ENCODE assay signal across 1 mouse cellular context in genomic region chr11:22981984-22982757, GRCm38 (mm10).
TF ChIP-seq lines count a peak whose summit lies in the region.

Gm28048 (minus strand) TSS chr11:22982090.
Commd1 (minus strand) TSS chr11:22982382.

TF ChIP-seq in MEL, 35 proteins besides CTCF, POLR2A, EP300 and RAD21 (continued from another document):
- TF ChIP-seq MXI1 (IDR thresholded peaks at IDR 0.05; ENCODE audit: low read depth, low read length), result peak; percentile 62; the same call in 1 of the 2 replicates
- no peak; the same call in 1 of the 2 replicates for TF ChIP-seq KAT2A (conservative IDR thresholded peaks at IDR 0.05; ENCODE audit: low read depth, low read length)
- TF ChIP-seq USF2 (IDR thresholded peaks at IDR 0.05; ENCODE audit: borderline replicate concordance in 1 of 2, insufficient read depth in 1 of 2, low read depth in 1 of 2, low read length in 2 of 2), result no peak
- no peak for TF ChIP-seq MEF2A (IDR thresholded peaks at IDR 0.05; ENCODE audit: extremely low read depth, insufficient replicate concordance, low read depth, low read length, poor library complexity, severe bottlenecking)
- no peak for TF ChIP-seq BHLHE40 (IDR thresholded peaks at IDR 0.05; ENCODE audit: borderline replicate concordance, low read depth, low read length)
- no peak for TF ChIP-seq TAL1 (IDR thresholded peaks at IDR 0.05; ENCODE audit: low read length)
- TF ChIP-seq ZNF384 (IDR thresholded peaks at IDR 0.05; ENCODE audit: low read depth, low read length), result no peak
- TF ChIP-seq MAFK (IDR thresholded peaks at IDR 0.05; ENCODE audit: borderline replicate concordance, low read depth, low read length), result no peak
- TF ChIP-seq ZMIZ1 (IDR thresholded peaks at IDR 0.05; ENCODE audit: low read depth, low read length), result peak; percentile 87
- TF ChIP-seq ZKSCAN1 (IDR thresholded peaks at IDR 0.05; ENCODE audit: low read depth, low read length), result no peak
- peak; percentile 81 for TF ChIP-seq TBP (IDR thresholded peaks at IDR 0.05; ENCODE audit: low read depth, low read length)
- TF ChIP-seq E2F4 (IDR thresholded peaks at IDR 0.05; ENCODE audit: borderline replicate concordance, low read depth, low read length), result 0 out of 2 replicates have a peak, but pooled peaks have one; percentile 63
- no peak for TF ChIP-seq MYB (IDR thresholded peaks at IDR 0.05; ENCODE audit: low read depth, low read length)
- TF ChIP-seq ELF1 (IDR thresholded peaks at IDR 0.05; ENCODE audit: low read depth, low read length), result peak; percentile 84
TF ChIP-seq in MEL: peak in this region for 16.
